Mouse (Mus musculus) MEL (cell line): Measurements from ENCODE around the gene Adgb.
A peak's percentile ranks its signal among the peaks of the same experiment; 100 is the strongest.

Source experiments
- CHD2 ChIP-seq: IDR thresholded peaks from 2 replicates; pipeline ENCODE4 v1.6.1; 2011; ENCODE audit warnings: low read length, improper control_type of control experiment
- CTCF ChIP-seq, 3 experiments: IDR thresholded peaks in 2 of 3; conservative IDR thresholded peaks in 1 of 3; 2 replicates each; pipeline ENCODE4 v1.5.1; 2011 to 2012; ENCODE audit warnings: low read length in 3 of 3, low read depth in 2 of 3, mild to moderate bottlenecking in 2 of 3, improper control_type of control experiment in 1 of 3, inconsistent platforms in 1 of 3, mixed read lengths in 1 of 3, moderate library complexity in 1 of 3; ENCODE audit not compliant: control insufficient read depth in 1 of 3, insufficient read depth in 1 of 3, poor library complexity in 1 of 3, severe bottlenecking in 1 of 3
- GABPA ChIP-seq: IDR thresholded peaks from 2 replicates; pipeline ENCODE4 v1.6.1; 2012; ENCODE audit warnings: low read depth, mild to moderate bottlenecking, inconsistent platforms, low read length, improper control_type of control experiment, moderate library complexity
- NELFE ChIP-seq: IDR thresholded peaks from 2 replicates; pipeline ENCODE4 v1.6.1; 2011; ENCODE audit warnings: low read depth, low read length, improper control_type of control experiment
- POLR2AphosphoS2 ChIP-seq: IDR thresholded peaks from 2 replicates; pipeline ENCODE4 v1.6.1; 2011; ENCODE audit warnings: low read length, improper control_type of control experiment
- USF2 ChIP-seq, 2 experiments: IDR thresholded peaks; 2 replicates each; pipeline ENCODE4 v1.6.1; 2011 to 2012; ENCODE audit warnings: improper control_type of control experiment in 2 of 2, low read length in 2 of 2, borderline replicate concordance in 1 of 2, inconsistent platforms in 1 of 2, low read depth in 1 of 2, mild to moderate bottlenecking in 1 of 2; ENCODE audit not compliant: insufficient read depth in 1 of 2

GRCm38 (mm10) chr10:10355605-10356227 lies 116.4 kb downstream of the Adgb start:
- TF ChIP-seq CTCF (IDR thresholded peaks at IDR 0.05 in 2 of 3, conservative IDR thresholded peaks at IDR 0.05 in 1 of 3; ENCODE audit: control insufficient read depth in 1 of 3, insufficient read depth in 1 of 3, low read depth in 2 of 3, low read length in 3 of 3, poor library complexity in 1 of 3, severe bottlenecking in 1 of 3) (peak in 1 of 3 experiments; percentile 51; a peak in 2 of 6 replicates), GABPA (no peak), USF2 (IDR thresholded peaks at IDR 0.05; ENCODE audit: borderline replicate concordance in 1 of 2, insufficient read depth in 1 of 2, low read depth in 1 of 2, low read length in 2 of 2) (no peak), POLR2AphosphoS2 (no peak), CHD2 (no peak), NELFE (no peak)
